Mouse (Mus musculus) lung, adult 2 months (tissue): ENCODE data around the gene Rab21.

Experiments used
- CTCF ChIP-seq: fragments of 200-500 bp; IDR thresholded peaks from 2 replicates; pipeline ENCODE4 v1.5.1; 2011; ENCODE audit warnings: mild to moderate bottlenecking, low read length, control low read depth; ENCODE audit not compliant: insufficient read depth
- POLR2A ChIP-seq: fragments of 200-500 bp; IDR thresholded peaks from 2 replicates; pipeline ENCODE4 v1.6.1; 2011; ENCODE audit warnings: low read depth, mild to moderate bottlenecking, control low read depth, low read length, borderline replicate concordance; ENCODE audit errors: extremely low read depth

- TF ChIP-seq CTCF (no peak), POLR2A (no peak)
These were observed 32.7 kb upstream of the Rab21 start for GRCm38 (mm10) chr10:115348131-115348530.
